Mouse (Mus musculus) frontal cortex, adult (tissue): ENCODE results near the gene Hyal2.

ENCODE experiments used
- ATAC-seq: cut with Nextera tagmentation; 2 replicates; pipeline ENCODE4 v1.9.2; 2017; ENCODE audit warnings: mild to moderate bottlenecking, moderate library complexity, mixed read lengths; ENCODE audit not compliant: low TSS enrichment

Hyal2 gene

DNA sequence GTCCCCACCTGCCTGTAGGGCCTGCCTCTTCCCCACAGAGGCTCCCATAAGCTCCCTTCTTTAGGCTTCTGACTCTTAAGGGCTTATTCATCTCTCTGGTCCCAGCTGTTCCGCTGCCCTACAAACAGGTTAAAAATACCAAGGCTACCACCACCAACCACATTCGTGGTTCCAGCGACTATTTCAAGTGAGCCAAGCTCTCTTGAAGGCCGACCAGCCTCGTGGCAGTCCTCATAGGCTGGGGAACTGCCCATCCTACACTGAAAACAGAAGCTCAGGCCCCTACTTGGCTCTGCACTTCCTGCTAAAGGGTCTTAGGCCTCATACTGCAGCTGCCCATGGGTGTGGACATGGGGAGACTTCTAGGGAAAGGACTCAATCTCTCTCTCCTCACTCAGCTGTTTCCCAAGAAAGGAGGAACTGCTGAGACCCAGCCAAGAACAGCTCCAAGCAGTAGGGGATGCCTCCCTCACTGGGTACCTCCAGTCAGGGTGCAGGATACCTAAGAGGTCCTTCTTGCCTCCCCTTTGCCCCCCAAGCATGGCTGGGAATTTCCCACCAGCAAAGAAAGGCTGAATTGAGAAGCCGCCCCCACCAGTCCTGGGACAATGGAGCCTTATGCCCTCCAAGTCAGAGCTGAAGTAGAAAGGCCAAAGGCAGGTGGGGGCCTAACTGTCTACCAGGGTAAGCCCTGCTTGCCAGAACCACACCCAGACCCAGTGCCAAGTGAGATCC is 43.9 kb downstream of the Hyal2 start:
- peak; percentile 32; the same call in 1 of the 2 replicates for ATAC-seq

DNA sequence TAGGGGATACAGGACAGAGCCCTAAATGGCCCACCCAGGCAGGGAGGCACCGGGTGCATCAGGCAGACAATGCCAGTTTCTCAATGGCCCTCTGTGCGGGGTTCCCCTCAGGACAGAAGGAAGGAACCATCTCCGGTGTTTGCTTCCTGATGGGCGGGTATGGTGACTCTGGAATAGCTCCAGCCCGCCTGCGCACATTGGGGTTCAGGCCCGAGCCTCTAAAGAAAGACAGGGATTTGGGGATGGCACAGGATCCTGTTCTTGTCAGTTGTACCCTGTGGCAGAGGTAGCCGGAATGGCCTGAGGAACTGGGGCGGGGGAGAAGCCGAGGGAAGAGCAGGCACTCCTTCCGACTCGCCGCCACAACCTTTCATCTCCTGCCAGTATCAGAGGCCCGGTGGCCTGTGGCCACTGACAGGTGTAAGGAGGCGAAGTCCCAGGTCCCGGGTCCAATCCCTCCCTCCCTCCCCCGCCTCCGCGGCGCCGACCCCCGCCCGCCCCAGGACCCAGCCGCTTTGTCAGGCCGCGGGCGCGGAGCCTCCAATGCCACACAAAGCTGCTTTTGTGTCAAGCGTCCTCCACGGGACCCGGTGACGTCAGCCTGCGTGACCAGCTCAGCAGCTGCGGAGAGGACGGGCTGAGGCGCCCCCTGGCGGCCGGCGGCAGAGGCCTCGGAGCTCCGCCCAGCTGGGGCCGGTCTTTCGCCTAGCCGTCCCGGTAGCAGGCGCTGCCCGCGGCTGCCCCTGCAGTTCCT is 44.6 kb downstream of the Hyal2 start:
- ATAC-seq = peak; percentile 82

DNA sequence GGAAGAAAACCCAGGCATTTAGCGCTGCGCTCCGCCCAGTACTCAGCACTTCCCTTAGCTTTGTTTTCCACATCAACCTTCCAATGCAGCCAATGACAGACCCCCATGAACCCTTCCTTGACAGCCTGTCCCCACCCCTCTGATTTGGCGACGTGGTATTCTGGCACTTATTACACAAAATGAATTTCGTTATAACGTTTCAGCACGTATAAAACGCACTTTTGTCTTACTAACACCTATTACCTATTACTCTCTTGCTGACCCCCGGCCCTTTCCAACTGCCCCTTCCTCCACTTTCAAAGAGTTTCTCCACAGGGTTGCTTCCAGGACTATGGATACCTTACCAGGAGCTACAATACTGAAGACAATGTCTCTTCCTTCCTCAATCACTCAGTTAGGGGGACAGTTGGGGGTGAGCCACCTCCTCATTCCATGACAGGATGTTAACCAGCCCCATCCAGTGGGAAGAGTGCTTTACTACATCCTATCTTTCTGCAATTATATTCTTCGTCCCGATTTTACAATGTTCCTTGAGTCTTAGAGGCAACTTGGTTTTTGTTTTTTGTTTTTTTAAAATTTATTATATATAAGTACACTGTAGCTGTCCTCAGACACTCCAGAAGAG is 45.3 kb downstream of the Hyal2 start:
- no peak for ATAC-seq

DNA sequence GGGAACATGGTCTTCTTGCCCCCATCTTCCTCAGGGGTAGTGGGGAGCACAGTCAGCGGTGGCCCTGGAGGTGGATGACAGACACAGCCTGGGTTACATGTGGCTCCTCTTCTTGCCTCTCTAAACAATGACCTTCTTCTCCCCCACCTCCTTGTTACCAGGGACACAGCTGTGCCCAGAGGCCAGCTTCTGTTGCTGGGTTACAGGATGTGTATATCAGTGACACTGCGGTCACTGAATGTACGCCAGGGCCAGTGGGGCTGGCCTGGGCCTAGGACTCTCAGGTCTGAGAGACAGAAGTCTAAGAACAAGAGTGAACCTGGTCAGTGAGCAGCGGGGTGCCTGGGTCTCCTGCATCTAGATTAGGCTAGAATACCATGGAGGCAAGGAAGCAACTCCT is 47.3 kb downstream of the Hyal2 start:
- ATAC-seq = no peak

DNA sequence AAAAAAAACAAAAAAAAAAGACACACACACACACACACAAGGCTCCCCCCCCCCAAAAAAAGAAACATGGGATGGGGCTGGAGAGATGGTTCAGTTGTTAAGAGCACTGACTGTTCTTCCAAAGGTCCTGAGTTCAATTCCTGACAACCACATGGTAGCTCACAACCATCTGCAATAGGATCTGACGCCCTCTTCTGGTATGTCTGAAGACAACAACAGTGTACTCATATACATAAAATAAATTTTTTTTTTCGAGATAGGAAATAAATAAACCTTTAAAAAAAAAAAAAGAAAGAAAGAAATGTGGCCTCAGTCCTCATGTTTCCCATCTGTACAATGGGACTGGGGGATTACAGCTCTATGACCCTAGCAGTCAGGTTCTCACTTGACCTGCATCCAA is 49.7 kb downstream of the Hyal2 start:
- no peak for ATAC-seq

DNA sequence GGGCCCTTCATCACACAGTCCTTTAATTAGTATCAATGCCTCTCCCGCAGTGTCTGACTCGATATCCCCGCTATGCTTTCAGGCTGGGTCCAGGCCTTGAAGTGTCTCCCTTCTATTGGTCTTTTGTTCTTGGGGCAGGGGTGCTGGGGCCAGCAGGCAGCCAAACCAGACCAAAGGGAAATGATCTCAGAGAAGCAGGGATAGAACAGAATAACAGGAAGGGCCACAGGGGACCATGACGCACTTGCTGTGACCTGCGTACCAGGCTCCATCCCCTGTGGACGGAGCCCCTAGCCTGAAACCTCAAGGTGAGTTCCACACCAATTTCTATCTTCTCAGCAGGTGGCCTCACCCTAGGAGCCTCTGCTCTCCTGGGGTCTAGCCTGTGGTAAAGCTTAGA is 50.4 kb downstream of the Hyal2 start:
- no peak for ATAC-seq

DNA sequence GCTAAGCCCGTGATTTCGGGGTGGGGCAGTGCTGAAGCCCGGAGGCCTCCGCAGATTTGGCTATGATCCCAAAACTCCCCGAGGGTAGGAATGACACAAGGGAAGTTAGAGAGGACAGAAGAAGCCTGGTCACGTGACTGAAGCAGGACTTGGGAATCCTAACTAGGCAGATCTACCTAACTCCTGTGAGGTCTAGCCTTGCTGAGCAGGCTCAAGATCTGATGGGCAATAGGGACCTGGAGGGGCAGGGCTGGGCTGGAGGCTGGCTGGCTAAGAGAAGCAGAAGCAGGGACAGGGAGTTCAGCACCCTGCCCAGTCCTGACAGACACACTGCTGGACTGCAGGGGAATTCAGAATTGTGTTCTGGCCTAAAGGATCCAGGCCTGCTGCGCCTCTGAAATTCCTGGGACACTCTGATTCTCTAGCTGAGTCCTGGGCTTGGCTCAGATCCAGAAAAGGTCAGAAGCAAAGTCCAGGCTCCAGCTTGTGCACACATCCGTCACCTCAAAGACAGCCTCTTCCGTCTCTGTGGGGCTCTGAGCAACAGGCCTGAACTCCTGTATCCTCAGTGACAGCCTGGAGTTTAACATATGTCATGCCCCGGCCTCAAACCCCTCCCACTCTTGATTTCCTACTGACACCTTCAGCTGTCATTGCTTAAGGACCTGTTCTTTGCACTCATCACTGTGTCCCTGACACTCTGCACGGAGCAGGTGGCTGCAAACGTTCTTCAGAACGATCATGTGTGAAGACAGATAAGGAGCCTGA is 51.2 kb downstream of the Hyal2 start:
- no peak for ATAC-seq

DNA sequence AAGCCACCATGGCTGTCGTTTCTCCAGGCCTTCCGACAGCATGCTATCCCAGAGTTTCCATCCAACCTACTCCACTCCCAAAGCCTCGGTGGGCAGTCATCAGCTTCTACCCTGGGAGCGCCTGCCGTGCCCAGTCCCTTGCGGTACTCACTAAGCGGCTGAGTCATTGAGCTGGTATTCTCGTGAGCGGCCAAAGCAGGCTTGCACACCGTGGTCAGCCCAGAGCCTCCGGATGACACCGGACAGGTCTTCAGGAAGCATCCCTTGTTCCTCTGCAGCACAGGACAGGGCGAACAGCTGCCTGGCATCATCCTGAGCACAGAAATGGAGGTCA is 51.8 kb downstream of the Hyal2 start:
- no peak for ATAC-seq

DNA sequence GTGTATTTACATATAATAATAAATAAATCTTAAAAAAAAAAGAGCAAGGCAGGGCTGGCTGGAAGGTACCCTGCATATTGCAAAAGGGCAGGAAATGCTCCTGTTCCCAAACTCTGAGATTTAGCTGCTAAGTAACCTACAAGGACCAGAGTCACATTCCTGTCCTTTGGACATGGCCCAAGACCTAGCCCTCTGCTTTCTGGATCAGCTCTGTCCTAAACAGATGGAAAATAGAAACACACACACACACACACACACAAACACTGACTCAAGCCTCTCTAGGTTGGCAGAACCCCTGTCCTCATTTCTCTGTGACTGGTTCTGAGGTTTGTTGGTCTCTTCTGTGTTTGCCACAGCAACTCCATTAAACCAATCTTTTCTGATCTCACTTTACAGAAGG is 53.2 kb downstream of the Hyal2 start:
- ATAC-seq = no peak
